Mouse (Mus musculus) testis, postnatal 10 days (tissue): ENCODE measurements around the gene Ptpn3.

Experiments
- DNase-seq: peaks from one replicate; pipeline ENCODE4 v3.0.0; 2021; ENCODE audit warnings: low spot score

Gene Ptpn3

DNA sequence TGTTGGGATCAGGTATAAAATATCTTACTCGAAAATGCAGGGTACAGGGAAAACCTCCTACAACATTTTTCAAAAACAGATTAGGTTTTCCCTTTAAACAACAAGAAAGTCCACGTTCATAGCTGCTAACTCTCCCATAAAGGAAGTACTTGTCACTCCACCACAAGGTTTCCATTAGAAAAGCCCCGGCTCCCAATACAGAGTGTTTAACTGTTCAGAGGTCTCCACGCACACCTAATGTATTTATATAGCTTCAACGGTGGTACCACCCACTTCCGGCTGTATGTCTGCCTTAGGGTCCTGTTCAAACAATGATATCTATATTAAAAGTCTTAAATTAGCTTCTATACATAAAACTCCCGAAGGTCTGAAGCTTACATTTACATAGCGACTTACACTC, 39.2 kb downstream of the Ptpn3 start:
- DNase-seq, result no peak

DNA sequence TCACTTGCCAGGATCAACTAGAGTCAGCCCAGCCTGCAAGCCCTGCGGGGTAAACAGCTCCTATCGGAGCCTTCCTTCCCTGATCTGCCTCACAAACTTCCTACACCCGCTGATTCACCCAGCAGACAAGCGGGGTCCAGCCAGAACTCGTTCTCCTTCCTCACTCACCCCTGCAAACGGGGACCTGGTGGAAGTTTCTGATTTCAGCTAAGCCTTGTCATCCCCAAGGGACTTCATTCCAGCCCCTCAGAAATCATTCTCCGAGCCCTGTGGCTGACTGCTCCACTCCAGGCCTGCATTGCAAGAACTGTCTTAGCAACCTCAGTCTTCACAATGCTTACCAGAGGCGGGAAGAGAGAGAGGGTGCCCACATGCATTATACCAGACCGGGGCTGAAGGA, 39.8 kb downstream of the Ptpn3 start:
- no peak for DNase-seq

DNA sequence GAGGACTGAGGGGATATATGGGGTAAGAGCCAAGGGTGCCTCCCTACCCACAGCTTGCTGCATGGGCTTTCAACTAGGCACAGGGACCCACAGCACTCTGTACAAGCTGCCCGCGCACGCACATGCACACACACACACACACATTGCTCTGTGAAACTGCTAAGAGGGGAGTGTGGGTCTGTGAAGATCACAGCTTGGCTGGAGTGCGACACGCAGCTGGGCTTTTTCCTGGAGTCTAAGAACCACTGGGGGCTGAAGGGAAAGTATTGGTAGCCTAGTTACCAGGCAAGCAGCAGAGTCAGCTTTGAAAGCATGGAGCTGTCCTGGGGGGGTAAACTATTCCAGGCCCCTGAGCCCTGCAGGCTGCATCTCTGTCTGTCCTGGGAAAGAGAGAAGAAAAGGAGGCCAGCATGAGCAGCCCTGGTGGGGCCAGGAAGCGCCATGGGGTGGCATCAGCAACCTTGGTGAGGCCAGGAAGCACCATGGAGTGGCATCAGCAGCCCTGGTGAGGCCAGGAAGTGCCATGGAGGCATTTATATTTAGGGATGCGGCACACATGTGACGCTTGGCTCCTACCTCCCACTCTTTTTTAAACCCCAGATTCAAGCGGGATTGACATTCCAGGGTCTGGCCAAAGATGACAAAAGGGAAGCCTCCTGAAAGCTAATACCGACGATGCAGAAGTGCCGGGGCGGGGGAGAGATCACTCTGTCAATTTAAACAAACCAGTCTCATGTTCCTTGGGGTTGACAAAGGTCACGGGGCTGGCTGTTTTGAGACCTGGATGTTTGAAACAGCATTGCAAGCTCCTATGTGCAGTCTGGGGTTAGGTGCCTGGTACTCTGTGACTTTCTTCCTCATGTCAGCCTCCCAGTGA, 43.2 kb downstream of the Ptpn3 start:
- DNase-seq, result no peak

DNA sequence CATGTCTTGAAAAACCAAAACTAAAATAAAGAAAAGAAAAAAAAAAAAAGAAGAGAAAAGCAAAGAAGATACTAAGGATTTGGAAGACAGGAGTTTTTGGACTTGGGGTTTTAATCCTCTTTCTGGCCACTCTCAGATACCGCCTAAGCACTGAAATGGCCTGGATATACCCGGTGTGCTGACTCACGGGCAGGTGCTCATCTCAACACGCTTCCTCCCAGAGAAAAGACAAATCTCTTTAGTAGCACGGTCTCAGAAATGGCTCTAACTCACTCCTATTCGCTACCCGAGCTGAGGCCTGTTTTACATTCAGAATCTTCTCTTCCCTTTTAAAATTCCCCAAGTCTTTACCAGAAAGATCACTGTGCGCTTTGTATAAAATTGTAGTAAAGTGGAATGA, 44.2 kb downstream of the Ptpn3 start:
- no peak for DNase-seq

DNA sequence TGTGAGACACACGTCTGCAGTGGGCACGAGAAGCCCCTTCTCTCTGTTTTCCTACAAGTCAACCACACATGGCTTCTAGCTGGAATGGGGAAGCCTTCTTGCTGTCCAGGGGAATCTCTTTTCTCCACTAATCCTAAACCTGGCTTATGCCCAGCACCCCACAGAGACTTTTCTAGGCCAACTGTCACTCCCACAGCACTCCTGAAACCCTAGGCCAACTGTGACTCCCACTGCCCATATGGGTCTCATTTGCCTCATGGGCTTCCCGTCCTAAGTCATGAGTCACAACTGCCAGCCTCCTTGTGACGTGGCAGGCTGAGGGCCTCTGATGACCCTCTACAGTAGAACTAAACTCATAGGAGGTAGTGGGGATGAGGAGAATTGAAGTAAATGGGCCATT, 44.9 kb downstream of the Ptpn3 start:
- no peak for DNase-seq

DNA sequence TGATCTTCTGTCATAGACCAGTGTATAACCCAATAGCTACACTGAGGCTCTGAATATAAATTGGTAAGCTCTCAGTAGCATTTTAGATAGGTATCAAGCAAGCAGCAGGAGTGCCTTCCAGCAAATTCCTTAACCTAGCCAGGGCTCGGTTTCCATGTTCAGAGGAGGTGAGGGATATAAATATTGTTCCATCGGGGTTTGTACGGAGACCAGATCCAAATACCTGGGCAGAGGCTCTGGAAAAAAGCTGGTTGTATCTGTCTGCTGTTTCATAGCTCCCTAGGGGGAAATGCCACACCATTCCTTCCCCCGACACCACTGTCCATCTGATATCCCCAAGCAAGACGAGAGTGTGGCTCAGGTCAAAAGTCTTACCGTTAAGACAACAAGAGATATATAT, 47.2 kb downstream of the Ptpn3 start:
- DNase-seq, result no peak

DNA sequence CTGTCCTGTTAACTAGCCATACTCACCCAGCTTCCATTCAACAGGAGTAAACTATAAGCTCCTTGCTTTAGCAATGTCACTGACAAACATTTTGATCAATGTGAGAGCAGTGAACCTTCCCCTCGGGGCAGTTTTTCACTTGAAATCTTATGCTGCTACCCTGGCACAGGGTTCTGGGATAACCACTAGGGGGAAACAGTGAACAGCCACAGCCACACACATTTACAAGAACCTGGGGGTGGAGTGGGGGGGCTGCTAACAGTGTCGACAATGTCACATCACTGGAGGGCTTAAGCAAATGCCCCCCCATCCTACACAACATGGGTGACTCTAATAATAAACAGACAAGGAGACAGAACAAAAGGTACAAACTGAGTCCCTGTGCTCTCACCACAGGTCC, 51.0 kb downstream of the Ptpn3 start:
- no peak for DNase-seq

DNA sequence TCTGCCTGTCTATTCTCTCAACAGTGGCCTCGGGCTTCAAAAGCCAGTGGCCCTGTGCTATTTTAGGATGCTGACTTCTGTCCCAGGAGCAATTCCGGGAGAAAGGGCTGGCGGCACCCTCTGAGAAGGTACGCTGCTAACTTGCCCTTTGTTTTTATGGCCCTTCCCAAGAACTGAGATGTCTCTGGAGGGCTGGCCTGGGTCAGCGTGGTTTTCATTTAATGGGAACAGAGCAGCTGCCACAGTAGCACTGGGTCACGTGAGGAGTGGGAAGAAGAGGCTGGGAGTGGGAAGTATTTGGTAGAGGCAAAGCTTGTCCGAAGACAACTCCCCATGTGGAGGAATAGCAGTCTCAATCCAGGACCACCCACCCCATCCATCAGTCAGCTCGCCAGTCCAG, 52.5 kb downstream of the Ptpn3 start:
- DNase-seq, result no peak

DNA sequence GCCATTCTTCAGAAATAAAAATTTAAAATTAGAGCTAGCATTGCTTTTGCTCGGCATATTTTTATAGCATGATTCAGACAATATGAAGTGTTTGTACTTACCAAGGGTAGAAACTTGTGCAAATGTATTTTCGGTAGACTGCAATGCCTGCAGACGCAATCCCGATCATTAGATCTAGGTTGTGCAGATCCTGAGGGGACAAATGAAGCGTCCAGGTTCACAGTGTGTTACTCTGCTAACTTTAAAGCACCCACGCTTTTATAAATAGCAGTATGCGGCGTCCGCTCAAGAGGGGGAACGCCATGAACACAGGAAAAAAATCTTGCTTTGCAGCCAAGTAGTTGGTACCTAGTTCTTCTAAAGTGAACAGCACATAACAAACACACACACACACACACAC, 56.8 kb downstream of the Ptpn3 start:
- DNase-seq, result no peak

DNA sequence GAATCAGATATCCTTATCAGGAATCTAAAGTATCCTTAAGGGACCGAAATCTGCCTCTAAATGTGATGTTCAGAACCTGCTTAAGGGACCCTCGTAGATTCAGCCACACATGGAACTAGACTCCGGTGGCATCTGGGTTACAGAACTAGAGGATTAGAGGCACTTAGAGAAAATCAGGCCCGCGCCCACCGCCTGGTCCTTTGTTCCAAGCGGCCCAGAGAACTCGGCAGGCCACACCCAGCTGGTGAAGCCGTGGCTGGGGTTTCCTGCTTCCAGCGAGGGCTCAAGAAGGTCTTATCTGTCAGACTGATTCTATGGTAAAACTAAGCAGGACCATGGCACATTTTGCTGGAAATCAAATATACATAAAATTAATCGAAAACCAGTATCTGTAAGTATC, 58.3 kb downstream of the Ptpn3 start:
- no peak for DNase-seq

DNA sequence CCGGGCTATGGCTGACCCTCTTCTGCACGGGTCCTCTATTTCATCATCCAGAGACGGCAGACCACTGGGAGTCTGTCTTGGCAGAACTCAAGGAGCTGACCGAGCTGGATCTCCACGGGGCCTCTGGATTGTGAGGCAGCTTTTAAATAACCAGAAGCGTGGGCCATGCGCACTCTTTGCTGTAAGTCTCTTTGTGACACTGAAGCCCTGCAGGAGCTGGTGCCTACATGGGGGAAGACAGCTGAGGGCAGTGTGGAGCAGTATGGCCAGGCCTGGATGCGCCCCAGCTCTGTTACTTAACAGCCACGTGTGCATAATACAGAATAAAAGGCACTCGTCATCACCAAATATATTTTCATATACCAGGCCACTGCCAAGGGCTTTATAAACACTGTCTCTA, 60.7 kb downstream of the Ptpn3 start:
- no peak for DNase-seq

DNA sequence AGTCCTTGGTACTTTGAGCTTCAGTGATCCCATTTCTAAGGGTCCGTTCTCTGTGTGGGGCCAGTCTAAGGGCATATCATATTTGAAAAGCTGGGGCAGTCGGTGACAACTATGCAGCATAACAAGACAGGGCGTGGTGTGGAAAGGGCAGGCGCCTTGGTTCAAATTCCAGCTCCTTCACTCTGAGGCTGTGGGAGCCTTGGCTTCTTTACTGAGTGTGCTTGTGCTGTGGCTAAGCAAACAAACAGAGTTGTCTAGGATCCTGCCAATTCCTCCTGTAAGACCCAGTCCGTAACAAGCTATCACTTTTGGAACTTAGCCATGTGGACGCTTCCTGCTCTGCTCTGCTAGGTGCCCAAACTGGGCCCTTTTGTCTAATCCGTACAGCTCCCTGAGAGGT, 61.5 kb downstream of the Ptpn3 start:
- DNase-seq, result no peak

DNA sequence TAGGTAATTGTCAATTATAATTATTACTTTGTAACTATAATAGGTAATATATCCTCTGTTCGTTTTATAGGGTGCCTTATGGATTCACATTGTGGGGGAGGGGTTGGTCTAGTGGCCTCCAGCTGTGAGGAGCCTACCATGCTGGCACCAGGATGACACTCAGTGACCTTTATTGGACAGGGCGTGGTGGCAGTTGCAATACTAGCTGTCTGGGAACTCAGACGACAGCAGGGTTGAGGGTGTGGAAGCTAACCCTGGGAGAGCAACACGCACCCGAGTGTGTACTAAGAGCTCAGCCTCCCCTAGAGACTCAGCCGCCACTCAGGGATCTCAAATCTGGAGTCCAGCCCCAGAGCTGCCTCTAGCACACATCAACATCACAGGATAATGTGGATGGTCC, 62.5 kb downstream of the Ptpn3 start:
- no peak for DNase-seq

DNA sequence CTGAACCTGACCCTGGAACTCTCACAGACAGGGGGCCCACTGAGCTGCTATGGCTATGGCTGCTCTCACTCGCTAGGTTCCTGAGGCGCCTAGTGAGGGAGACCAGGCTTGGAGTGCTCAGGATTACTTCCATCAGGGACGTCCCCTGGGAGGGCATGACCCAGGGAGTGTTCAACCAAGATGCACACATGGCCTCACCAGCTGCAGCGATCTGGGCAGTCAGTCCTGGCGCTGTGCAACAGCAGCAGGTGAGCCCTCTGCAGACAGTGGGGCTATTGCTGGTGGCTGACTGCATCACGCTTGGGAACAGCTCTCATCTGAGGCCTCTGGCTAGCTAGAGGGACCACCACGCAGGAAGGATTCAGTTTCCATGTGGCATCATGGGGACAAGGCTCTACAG, 63.5 kb downstream of the Ptpn3 start:
- DNase-seq, result no peak

DNA sequence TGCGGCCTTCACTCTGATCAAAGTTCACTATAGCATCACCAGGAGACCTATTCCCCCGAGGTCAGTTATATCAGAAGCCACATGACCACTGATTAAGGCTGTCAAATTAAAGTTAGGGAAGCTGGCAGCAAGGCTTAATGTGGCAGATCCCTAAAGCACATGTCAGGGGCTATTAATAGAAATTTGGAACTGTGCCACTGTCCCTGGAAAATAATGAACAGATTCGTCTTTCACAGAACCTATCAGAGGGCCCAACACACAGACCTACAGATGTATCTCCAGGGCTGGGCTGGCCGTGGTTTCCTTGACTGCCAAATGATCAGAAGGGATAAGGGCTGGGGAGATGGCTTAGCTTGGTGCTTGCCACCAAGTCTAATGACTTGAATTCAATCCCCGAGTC, 65.1 kb downstream of the Ptpn3 start:
- DNase-seq, result no peak

DNA sequence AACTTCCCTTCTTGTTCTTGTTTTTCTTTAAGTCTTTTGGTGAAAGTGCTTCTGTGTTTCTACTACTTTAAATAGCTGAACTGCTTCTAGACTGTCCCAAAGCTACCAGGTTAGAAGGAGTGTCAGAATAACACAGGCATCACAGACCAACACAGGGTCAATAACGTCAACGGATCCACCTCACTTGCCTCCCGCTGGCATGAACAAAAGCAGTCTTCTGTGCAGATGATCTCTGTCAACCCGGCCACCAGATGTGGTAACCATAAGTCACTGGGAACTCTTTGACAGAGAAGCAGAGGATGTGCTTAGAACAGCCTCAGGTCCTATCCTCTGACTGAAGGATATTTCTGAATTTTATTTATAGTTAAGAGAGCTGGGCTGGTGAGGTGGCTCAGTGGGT, 65.9 kb downstream of the Ptpn3 start:
- no peak for DNase-seq

DNA sequence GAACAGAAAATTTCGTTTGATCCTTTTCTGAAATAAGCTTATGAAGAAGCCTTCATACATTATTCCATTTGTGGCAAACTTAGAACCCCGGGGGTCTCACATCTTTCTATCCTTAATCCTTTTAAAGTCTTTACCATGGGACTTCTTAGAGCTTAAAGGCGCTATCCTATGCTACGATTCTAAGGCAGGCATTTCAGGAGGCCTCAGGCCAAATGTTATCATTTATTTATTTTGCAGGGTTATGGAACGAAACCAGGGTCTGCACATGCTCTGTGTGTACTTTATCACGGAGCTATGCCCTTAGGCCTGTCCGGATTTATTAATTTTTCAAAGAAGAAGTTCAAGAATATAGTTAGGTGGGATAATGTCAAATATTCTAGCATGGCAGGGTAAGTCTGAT, 67.3 kb downstream of the Ptpn3 start:
- no peak for DNase-seq

DNA sequence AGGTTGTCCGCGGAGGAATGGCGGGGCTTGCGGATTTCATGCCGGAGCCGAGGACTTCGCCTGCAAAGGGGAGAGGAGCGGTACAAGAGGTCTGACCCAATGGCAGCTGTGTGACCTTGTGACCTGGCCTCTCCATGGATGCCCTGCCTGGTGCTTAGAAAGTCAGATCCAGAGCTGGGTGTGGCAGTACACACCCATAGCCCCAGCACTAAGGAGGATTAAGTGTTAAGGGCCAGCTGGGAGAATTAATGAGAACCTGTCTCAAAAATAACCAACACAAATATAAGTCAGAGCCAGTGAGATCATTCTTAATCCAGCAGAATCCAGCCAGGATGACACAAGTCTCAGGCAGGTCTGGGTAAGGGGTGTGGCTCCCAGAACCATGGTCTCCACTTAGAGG, 69.2 kb downstream of the Ptpn3 start:
- no peak for DNase-seq

DNA sequence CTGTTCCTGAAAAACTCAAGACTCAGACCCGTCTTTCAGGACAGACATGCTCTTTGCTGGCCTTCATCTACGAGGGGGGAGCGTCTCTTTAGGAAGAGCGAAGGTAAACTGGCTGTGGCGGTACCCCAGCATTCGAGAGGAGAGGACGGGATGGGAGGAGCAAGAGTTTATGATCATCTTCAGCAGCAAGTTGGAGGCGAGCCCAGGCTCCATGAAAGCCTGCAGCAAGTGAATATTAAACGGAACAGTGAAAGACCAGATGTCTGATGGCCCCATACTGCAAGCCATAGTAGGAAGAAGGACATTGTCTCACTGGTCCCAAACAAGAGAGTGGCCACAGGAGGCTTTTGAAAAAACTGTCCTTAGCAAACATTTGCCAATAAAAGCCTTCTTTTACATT, 70.3 kb downstream of the Ptpn3 start:
- DNase-seq, result no peak

DNA sequence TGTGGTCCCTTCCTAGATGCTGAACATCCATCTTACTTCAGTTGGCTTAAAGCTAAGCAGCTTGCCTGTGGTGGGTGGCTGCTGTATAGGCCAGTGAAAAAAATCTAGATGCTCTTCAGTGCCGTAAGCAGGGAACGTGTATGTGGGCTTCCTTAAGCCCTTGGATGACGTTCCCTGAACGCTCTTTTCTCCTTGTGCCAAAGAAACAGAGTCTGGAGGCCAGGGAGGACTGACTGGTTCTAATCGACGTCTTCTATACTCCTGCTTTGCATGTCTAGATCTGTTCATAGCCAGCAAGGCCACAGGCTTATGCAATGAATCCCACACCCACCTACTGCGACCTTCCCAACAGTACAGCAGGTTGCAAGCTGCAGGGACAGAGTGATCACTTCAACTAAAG, 71.3 kb downstream of the Ptpn3 start:
- no peak for DNase-seq

DNA sequence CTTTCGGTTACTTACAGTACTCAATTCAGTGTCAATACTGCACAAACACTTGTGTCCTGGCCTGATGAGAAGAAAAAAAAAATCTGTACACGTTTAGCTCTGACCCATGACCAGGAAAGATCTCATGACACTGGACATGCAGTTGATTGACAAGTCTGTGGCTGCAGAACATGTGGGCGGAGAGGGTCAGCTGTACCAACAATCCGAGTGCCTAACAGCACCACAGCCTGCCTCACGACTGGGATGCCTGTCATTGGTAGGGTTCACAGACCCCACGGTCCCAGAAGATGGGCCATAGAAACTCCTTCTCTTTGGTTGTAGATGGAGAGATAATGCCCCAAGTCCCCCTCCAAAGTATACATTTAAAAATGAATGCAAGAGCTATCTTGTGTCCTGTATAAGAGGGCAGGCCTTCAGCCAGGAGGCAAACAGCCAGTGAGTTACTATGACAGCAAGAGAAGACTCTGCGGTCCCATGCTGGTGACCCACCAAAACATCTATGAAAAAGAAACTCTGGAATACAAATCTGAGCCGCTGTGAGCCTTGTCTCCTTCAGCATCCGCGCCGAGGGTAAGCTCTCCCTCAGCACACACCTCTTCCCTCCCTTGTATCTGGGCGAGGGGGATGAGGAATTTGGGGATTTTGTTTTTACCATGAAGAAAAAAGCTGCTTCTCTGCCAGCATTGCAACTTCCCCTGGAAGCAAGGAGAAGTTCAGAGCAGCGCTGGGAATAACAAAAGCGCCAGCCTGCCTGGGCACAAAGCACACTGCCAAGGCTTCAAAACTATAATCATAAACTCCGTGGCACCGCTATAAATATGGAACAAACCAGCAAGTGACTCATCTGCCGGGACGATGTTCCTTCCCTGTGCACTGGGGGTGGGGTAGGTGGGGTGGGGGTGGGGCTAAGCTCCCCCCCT, 72.8 kb downstream of the Ptpn3 start:
- DNase-seq, result no peak

DNA sequence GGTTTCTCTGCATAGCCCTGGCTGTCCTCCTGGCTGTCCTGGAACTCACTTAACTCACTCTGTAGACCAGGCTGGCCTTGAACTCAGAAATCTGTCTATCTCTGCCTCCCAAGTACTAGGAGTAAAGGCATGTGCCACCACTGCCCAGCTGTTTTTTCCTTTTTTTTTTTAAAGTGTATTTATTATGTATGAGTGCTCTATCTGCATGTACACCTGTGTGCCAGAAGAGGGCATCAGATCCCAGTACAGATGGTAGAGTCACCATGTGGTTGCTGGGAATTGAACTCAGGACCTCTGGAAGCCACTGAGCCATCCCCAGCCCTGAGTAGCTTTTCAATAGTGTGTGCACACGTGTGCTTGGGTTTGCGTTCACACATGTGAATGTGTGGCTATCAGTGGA, 76.9 kb downstream of the Ptpn3 start:
- no peak for DNase-seq

DNA sequence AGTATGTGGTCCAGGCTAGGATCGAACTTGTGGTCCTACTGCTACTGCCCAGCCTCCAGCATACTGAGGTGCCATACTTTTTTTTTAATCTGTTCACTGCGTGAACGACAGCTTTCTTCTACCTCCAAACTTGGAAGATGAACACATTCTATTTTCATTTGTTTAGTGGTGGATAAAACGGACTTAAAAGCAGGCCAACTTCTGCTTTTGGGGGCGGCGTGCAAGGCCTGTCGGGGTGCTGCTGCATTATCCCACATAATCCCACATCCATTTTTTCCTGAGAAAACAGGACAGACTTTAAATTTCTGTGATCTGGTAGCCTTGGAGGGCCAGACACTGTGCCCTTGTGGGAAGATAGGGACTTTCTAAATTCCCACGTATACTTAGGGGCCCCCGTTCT, 83.9 kb downstream of the Ptpn3 start:
- DNase-seq, result no peak
